Mouse (Mus musculus): ENCODE data around the gene Dlgap1. TPM values are rescaled to one million over a fixed set of nuclear protein-coding genes. Genes with fewer than 3 reads are reported as not detected.

Gene Dlgap1
- polyA plus RNA-seq, 1 experiment = 0.26 TPM

- Histone ChIP-seq H3K4me3 (ENCODE audit: insufficient read depth, low read length) (no peak overlapping the region), H3K4me1 (ENCODE audit: control insufficient read depth, insufficient read depth, low read length) (no peaks in the 10 kb centered on the region), H3K27ac (ENCODE audit: insufficient read depth, low read length) (no peak overlapping the region)
- TF ChIP-seq CTCF (IDR thresholded peaks at IDR 0.05; ENCODE audit: borderline replicate concordance, insufficient read depth, low read length) = no peak
- TF ChIP-seq POLR2A (IDR thresholded peaks at IDR 0.05; ENCODE audit: low read depth, low read length) = no peak
These were observed 464.0 kb downstream of the Dlgap1 start for GRCm38 (mm10) chr17:70432834-70433233.

- H3K4me3 ChIP-seq (ENCODE audit: insufficient read depth, low read length) = no peak overlapping the region
- H3K4me1 ChIP-seq (ENCODE audit: control insufficient read depth, insufficient read depth, low read length) = no peaks in the 10 kb centered on the region
- TF ChIP-seq CTCF (IDR thresholded peaks at IDR 0.05; ENCODE audit: borderline replicate concordance, insufficient read depth, low read length) (no peak; the same call in 1 of the 2 replicates), POLR2A (IDR thresholded peaks at IDR 0.05; ENCODE audit: low read depth, low read length) (no peak)
- no peak overlapping the region for H3K27ac ChIP-seq (ENCODE audit: insufficient read depth, low read length)
These were observed 465.7 kb downstream of the Dlgap1 start for GRCm38 (mm10) chr17:70434549-70434948.

GRCm38 (mm10) chr17:70435612-70436011 lies 466.7 kb downstream of the Dlgap1 start:
- Histone ChIP-seq H3K4me3 (ENCODE audit: insufficient read depth, low read length) (no peak overlapping the region), H3K27ac (ENCODE audit: insufficient read depth, low read length) (no peak overlapping the region), H3K4me1 (ENCODE audit: control insufficient read depth, insufficient read depth, low read length) (no peaks in the 10 kb centered on the region)
- TF ChIP-seq POLR2A (IDR thresholded peaks at IDR 0.05; ENCODE audit: low read depth, low read length) (no peak), CTCF (IDR thresholded peaks at IDR 0.05; ENCODE audit: borderline replicate concordance, insufficient read depth, low read length) (no peak)

GRCm38 (mm10) chr17:70437229-70437628 lies 468.4 kb downstream of the Dlgap1 start:
- Histone ChIP-seq H3K4me1 (ENCODE audit: control insufficient read depth, insufficient read depth, low read length) (no peaks in the 10 kb centered on the region), H3K27ac (ENCODE audit: insufficient read depth, low read length) (no peak overlapping the region), H3K4me3 (ENCODE audit: insufficient read depth, low read length) (no peak overlapping the region)
- TF ChIP-seq POLR2A (IDR thresholded peaks at IDR 0.05; ENCODE audit: low read depth, low read length) (no peak), CTCF (IDR thresholded peaks at IDR 0.05; ENCODE audit: borderline replicate concordance, insufficient read depth, low read length) (no peak)

GRCm38 (mm10) chr17:70442976-70443375 lies 474.1 kb downstream of the Dlgap1 start:
- Histone ChIP-seq H3K4me1 (ENCODE audit: control insufficient read depth, insufficient read depth, low read length) (no peaks in the 10 kb centered on the region), H3K27ac (ENCODE audit: insufficient read depth, low read length) (no peak overlapping the region), H3K4me3 (ENCODE audit: insufficient read depth, low read length) (no peak overlapping the region)
- no peak for TF ChIP-seq POLR2A (IDR thresholded peaks at IDR 0.05; ENCODE audit: low read depth, low read length)
- TF ChIP-seq CTCF (IDR thresholded peaks at IDR 0.05; ENCODE audit: borderline replicate concordance, insufficient read depth, low read length) = no peak

GRCm38 (mm10) chr17:70446451-70446850 lies 477.6 kb downstream of the Dlgap1 start:
- no peak for TF ChIP-seq POLR2A (IDR thresholded peaks at IDR 0.05; ENCODE audit: low read depth, low read length)
- no peak overlapping the region for H3K27ac ChIP-seq (ENCODE audit: insufficient read depth, low read length)
- no peak overlapping the region for H3K4me3 ChIP-seq (ENCODE audit: insufficient read depth, low read length)

GRCm38 (mm10) chr17:70455036-70455435 lies 486.2 kb downstream of the Dlgap1 start:
- no peak overlapping the region for H3K4me3 ChIP-seq (ENCODE audit: insufficient read depth, low read length)
- H3K27ac ChIP-seq (ENCODE audit: insufficient read depth, low read length) = no peak overlapping the region
- no peak for TF ChIP-seq POLR2A (IDR thresholded peaks at IDR 0.05; ENCODE audit: low read depth, low read length)
- no peak for TF ChIP-seq CTCF (IDR thresholded peaks at IDR 0.05; ENCODE audit: borderline replicate concordance, insufficient read depth, low read length)
- no peaks in the 10 kb centered on the region for H3K4me1 ChIP-seq (ENCODE audit: control insufficient read depth, insufficient read depth, low read length)

More at GRCm38 (mm10) chr17:70446451-70446850, 477.6 kb downstream of the Dlgap1 start:
- H3K4me1 ChIP-seq (ENCODE audit: control insufficient read depth, insufficient read depth, low read length) = no peaks in the 10 kb centered on the region

GRCm38 (mm10) chr17:70457103-70457502 lies 488.2 kb downstream of the Dlgap1 start:
- TF ChIP-seq POLR2A (IDR thresholded peaks at IDR 0.05; ENCODE audit: low read depth, low read length) (no peak), CTCF (IDR thresholded peaks at IDR 0.05; ENCODE audit: borderline replicate concordance, insufficient read depth, low read length) (no peak)
- no peaks in the 10 kb centered on the region for H3K4me1 ChIP-seq (ENCODE audit: control insufficient read depth, insufficient read depth, low read length)
- no peak overlapping the region for H3K27ac ChIP-seq (ENCODE audit: insufficient read depth, low read length)
- no peak overlapping the region for H3K4me3 ChIP-seq (ENCODE audit: insufficient read depth, low read length)

- no peak for TF ChIP-seq POLR2A (IDR thresholded peaks at IDR 0.05; ENCODE audit: low read depth, low read length)
- no peak for TF ChIP-seq CTCF (IDR thresholded peaks at IDR 0.05; ENCODE audit: borderline replicate concordance, insufficient read depth, low read length)
- Histone ChIP-seq H3K4me3 (ENCODE audit: insufficient read depth, low read length) (no peak overlapping the region), H3K27ac (ENCODE audit: insufficient read depth, low read length) (no peak overlapping the region), H3K4me1 (ENCODE audit: control insufficient read depth, insufficient read depth, low read length) (no peaks in the 10 kb centered on the region)
These were observed 493.4 kb downstream of the Dlgap1 start for GRCm38 (mm10) chr17:70462231-70462630.

- H3K4me1 ChIP-seq (ENCODE audit: control insufficient read depth, insufficient read depth, low read length) = no peaks in the 10 kb centered on the region
- H3K4me3 ChIP-seq (ENCODE audit: insufficient read depth, low read length) = no peak overlapping the region
- TF ChIP-seq POLR2A (IDR thresholded peaks at IDR 0.05; ENCODE audit: low read depth, low read length) (no peak), CTCF (IDR thresholded peaks at IDR 0.05; ENCODE audit: borderline replicate concordance, insufficient read depth, low read length) (no peak)
- H3K27ac ChIP-seq (ENCODE audit: insufficient read depth, low read length) = no peak overlapping the region
These were observed 494.1 kb downstream of the Dlgap1 start for GRCm38 (mm10) chr17:70462771-70463491.

Measured in embryonic fibroblast, embryonic 13.5 days (primary cell).